ENCODE assay signal across 8 mouse cellular contexts in genomic region chr1:38987865-38988211, GRCm38 (mm10). TPM values are rescaled to one million over a fixed set of nuclear protein-coding genes. Genes with fewer than 3 reads are reported as not detected.
A peak's percentile ranks its signal among the peaks of the same experiment; 100 is the strongest.
DNase-seq lines count a peak whose midpoint lies in the region; ATAC-seq lines count a peak whose summit lies in the region.

No protein-coding gene starts in this region.

- H3K9ac ChIP-seq in heart, embryonic 15.5 days = peak overlapping the region; percentile 68
- peak overlapping the region; percentile 90 for H3K9ac ChIP-seq in hindbrain, embryonic 14.5 days
- H3K9ac ChIP-seq in midbrain, embryonic 13.5 days (replicated peaks) = peak overlapping the region; percentile 74

- H3K27ac ChIP-seq in heart, embryonic 15.5 days = peak overlapping the region; percentile 89
- H3K27ac ChIP-seq in hindbrain, embryonic 14.5 days = peak overlapping the region; percentile 82
- peak overlapping the region; percentile 81 for H3K27ac ChIP-seq in midbrain, embryonic 13.5 days

- DNase-seq in heart, adult 8-10 months (ENCODE audit: low spot score) = no peak
- no peak for DNase-seq in hindbrain, embryonic 14.5 days (ENCODE audit: low spot score)
- DNase-seq in embryo, embryonic 11 days = no peak
- no peak for DNase-seq in right cerebral cortex, adult 2 months (ENCODE audit: low spot score in 2 of 2)
- no peak for DNase-seq in kidney, adult 9 months

- H3K4me1 ChIP-seq in heart, embryonic 15.5 days (replicated peaks) = peaks cover 28% of the 10 kb centered on the region
- peaks cover 11% of the 10 kb centered on the region for H3K4me1 ChIP-seq in hindbrain, embryonic 14.5 days (replicated peaks; ENCODE audit: control insufficient read depth, insufficient read depth, low read length)
- peaks cover 21% of the 10 kb centered on the region for H3K4me1 ChIP-seq in midbrain, embryonic 13.5 days (replicated peaks)

- H3K9me3 ChIP-seq in heart, embryonic 15.5 days (replicated peaks) = no peaks in the 10 kb centered on the region
- H3K9me3 ChIP-seq in hindbrain, embryonic 14.5 days (ENCODE audit: control insufficient read depth, low read length) = no peaks in the 10 kb centered on the region
- no peaks in the 10 kb centered on the region for H3K9me3 ChIP-seq in midbrain, embryonic 13.5 days

- H3K4me2 ChIP-seq in heart, embryonic 15.5 days = peak overlapping the region; percentile 80
- H3K4me2 ChIP-seq in hindbrain, embryonic 14.5 days (replicated peaks) = peak overlapping the region; percentile 91
- H3K4me2 ChIP-seq in midbrain, embryonic 13.5 days (replicated peaks) = peak overlapping the region; percentile 88

- ATAC-seq in heart, embryonic 15.5 days (replicated peaks; ENCODE audit: insufficient number of reproducible peaks, insufficient read depth, low FRiP score, low read depth) = peak; percentile 77
- peak; percentile 42 for ATAC-seq in activated CD4-positive, CD25-positive, alpha-beta regulatory T cell, adult 4 months
- peak; percentile 83 for ATAC-seq in hindbrain, embryonic 14.5 days (ENCODE audit: low FRiP score)
- ATAC-seq in midbrain, embryonic 13.5 days = peak; percentile 92

- no peaks in the 10 kb centered on the region for H3K27me3 ChIP-seq in heart, embryonic 15.5 days
- no peaks in the 10 kb centered on the region for H3K27me3 ChIP-seq in hindbrain, embryonic 14.5 days (ENCODE audit: control insufficient read depth, insufficient read depth, low read length)
- no peaks in the 10 kb centered on the region for H3K27me3 ChIP-seq in midbrain, embryonic 13.5 days

- peak overlapping the region; percentile 68 for H3K4me3 ChIP-seq in heart, embryonic 15.5 days
- H3K4me3 ChIP-seq in hindbrain, embryonic 14.5 days (replicated peaks; ENCODE audit: low read length) = peak overlapping the region; percentile 92
- peak overlapping the region; percentile 56 for H3K4me3 ChIP-seq in midbrain, embryonic 13.5 days (replicated peaks)

- H3K36me3 ChIP-seq in heart, embryonic 15.5 days = peaks cover 14% of the 10 kb centered on the region; the same call in 1 of the 2 replicates
- H3K36me3 ChIP-seq in hindbrain, embryonic 14.5 days (replicated peaks; ENCODE audit: control insufficient read depth, insufficient read depth) = peaks cover 18% of the 10 kb centered on the region
- peaks cover 20% of the 10 kb centered on the region for H3K36me3 ChIP-seq in midbrain, embryonic 13.5 days

- under 1% methylated on average over 25 of the region's 25 CpGs for WGBS in heart, embryonic 15.5 days
- WGBS in hindbrain, embryonic 14.5 days = under 1% methylated on average over 25 of the region's 25 CpGs
- WGBS in midbrain, embryonic 13.5 days = under 1% methylated on average over 25 of the region's 25 CpGs

RNA-seq across cellular contexts. Expression of gene Pdcl3, which starts 2.4 kb away (rescaled TPM):
- 129 and 149 TPM in 2 replicates for polyA plus RNA-seq in heart, embryonic 15.5 days (2015; fragmentation: Nextera tagmentation; extraction: Ambion mirVana)
- 10 to 100 TPM; 68.3 to 84.4 (median 74.0) TPM for total RNA-seq in heart, adult 8-10 months (2022)
- polyA plus RNA-seq in activated CD4-positive, CD25-positive, alpha-beta regulatory T cell, adult 4 months (2017; shearing (Covaris generic)) = 100 to 1,000 TPM; 152 to 169 TPM
- polyA plus RNA-seq in hindbrain, embryonic 14.5 days (2014; fragmentation: Nextera tagmentation; extraction: Ambion mirVana) = 131 and 141 TPM in 2 replicates
- polyA plus RNA-seq in midbrain, embryonic 13.5 days (2015; fragmentation: Nextera tagmentation; extraction: Ambion mirVana) = 158 and 171 TPM in 2 replicates

RNA-seq across cellular contexts. Expression of gene Nms, which starts 48.9 kb away (rescaled TPM):
- not detected in 2 replicates for polyA plus RNA-seq in heart, embryonic 15.5 days (2015; fragmentation: Nextera tagmentation; extraction: Ambion mirVana)
- total RNA-seq in heart, adult 8-10 months (2022) = not detected
- not detected for polyA plus RNA-seq in activated CD4-positive, CD25-positive, alpha-beta regulatory T cell, adult 4 months (2017; shearing (Covaris generic))
- 1.7 and 3.2 TPM in 2 replicates for polyA plus RNA-seq in hindbrain, embryonic 14.5 days (2014; fragmentation: Nextera tagmentation; extraction: Ambion mirVana)
- 0.43 TPM in 1 of 2 replicates, not detected in the other for polyA plus RNA-seq in midbrain, embryonic 13.5 days (2015; fragmentation: Nextera tagmentation; extraction: Ambion mirVana)

Comparison
In these comparisons a context has a peak if more than half of its experiments do, and no peak if none do; other contexts are left out.
1. ATAC-seq: peak in every context shown above with its lines; median percentile 92 in midbrain, embryonic 13.5 days; 83 in hindbrain, embryonic 14.5 days; 77 in heart, embryonic 15.5 days; 42 in activated CD4-positive, CD25-positive, alpha-beta regulatory T cell, adult 4 months.